ENCODE assay signal across 7 mouse cellular contexts in the genomic region with DNA sequence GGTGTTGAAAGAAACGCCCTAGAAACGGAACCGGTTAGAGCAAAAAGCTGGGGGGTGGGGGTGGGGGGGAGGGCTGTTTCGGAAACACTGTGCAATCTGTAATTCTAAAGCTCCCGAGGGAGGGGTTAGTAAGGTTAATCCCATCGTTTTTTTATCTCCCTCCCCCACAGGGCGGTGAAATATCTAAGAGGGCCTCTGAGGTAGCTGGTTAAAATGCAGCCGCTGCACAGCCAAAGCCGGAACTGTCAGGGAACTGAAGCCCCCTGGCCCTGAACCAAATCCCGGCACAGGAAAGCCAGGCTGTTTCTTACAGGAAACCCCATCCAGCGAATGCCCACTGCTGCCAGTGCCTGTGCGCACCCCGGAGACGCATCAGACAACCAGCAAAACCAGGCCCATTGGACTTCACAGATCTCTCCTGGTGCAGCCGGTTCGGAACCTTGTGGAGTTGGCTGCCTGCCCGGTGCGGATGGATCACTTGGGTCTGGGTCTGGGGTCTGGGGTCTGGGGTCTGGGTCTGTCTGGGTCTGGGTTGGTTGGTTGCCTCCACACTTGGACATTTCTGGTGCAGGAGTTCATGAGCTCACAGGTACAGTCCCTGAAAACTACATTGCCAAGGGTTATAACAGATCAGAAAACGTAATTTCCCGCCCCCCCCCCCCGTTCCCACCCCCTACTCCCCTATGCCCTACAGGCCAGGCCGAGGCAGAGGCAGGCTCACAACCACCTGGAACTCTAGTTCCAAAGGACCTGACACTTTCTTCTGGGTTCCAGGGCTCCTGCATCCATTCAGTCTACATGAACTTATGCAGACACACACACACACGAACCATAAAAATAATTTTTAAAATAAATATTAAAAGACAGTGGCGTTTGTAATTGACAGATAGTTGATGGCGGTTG.
DNase-seq lines count a peak whose midpoint lies in the region; ATAC-seq and TF ChIP-seq lines count a peak whose summit lies in the region.

No protein-coding gene starts in this region.

- WGBS in forebrain, embryonic 13.5 days = 29% methylated on average over 25 of the region's 25 CpGs
- WGBS in hindbrain, embryonic 13.5 days = 40% methylated on average over 25 of the region's 25 CpGs
- 38% methylated on average over 25 of the region's 25 CpGs for WGBS in neural tube, embryonic 12.5 days

- no peak for TF ChIP-seq CTCF in E14TG2a.4 (conservative IDR thresholded peaks at IDR 0.05; ENCODE audit: low read length)

- H3K4me2 ChIP-seq in forebrain, embryonic 13.5 days = peak overlapping the region; percentile 54
- H3K4me2 ChIP-seq in hindbrain, embryonic 13.5 days = peak overlapping the region; percentile 48
- peak overlapping the region; percentile 51 for H3K4me2 ChIP-seq in neural tube, embryonic 12.5 days (replicated peaks)

- H3K4me3 ChIP-seq in E14TG2a.4 (replicated peaks; ENCODE audit: low read length) = peak overlapping the region; percentile 80
- H3K4me3 ChIP-seq in forebrain, embryonic 13.5 days = peak overlapping the region; percentile 21
- H3K4me3 ChIP-seq in hindbrain, embryonic 13.5 days = peak overlapping the region; percentile 19
- 0 out of 2 replicates have a peak overlapping the region, but pooled peaks have one; percentile 7 for H3K4me3 ChIP-seq in neural tube, embryonic 12.5 days

- H3K27ac ChIP-seq in forebrain, embryonic 13.5 days = no peak overlapping the region
- H3K27ac ChIP-seq in hindbrain, embryonic 13.5 days = peak overlapping the region; percentile 52; the same call in 1 of the 2 replicates
- H3K27ac ChIP-seq in neural tube, embryonic 12.5 days = no peak overlapping the region

- ATAC-seq in forebrain, embryonic 13.5 days = peak; percentile 72
- peak; percentile 51 for ATAC-seq in hindbrain, embryonic 13.5 days (ENCODE audit: low FRiP score)
- peak; percentile 51; the same call in 1 of the 2 replicates for ATAC-seq in neural tube, embryonic 12.5 days (ENCODE audit: low FRiP score, low read depth)

- H3K9me3 ChIP-seq in E14TG2a.4 (ENCODE audit: low read length) = peaks cover 8% of the 10 kb centered on the region
- H3K9me3 ChIP-seq in forebrain, embryonic 13.5 days (replicated peaks) = no peaks in the 10 kb centered on the region
- H3K9me3 ChIP-seq in hindbrain, embryonic 13.5 days = no peaks in the 10 kb centered on the region
- H3K9me3 ChIP-seq in neural tube, embryonic 12.5 days = no peaks in the 10 kb centered on the region

- no peaks in the 10 kb centered on the region for H3K27me3 ChIP-seq in E14TG2a.4 (ENCODE audit: insufficient read depth, low read length)
- no peaks in the 10 kb centered on the region for H3K27me3 ChIP-seq in forebrain, embryonic 13.5 days
- no peaks in the 10 kb centered on the region for H3K27me3 ChIP-seq in hindbrain, embryonic 13.5 days
- no peaks in the 10 kb centered on the region for H3K27me3 ChIP-seq in neural tube, embryonic 12.5 days (replicated peaks)

- H3K4me1 ChIP-seq in E14TG2a.4 (replicated peaks; ENCODE audit: low read depth, low read length) = peaks cover 72% of the 10 kb centered on the region
- H3K4me1 ChIP-seq in forebrain, embryonic 13.5 days = peaks cover 23% of the 10 kb centered on the region
- peaks cover 28% of the 10 kb centered on the region for H3K4me1 ChIP-seq in hindbrain, embryonic 13.5 days (replicated peaks)
- peaks cover 20% of the 10 kb centered on the region for H3K4me1 ChIP-seq in neural tube, embryonic 12.5 days

- DNase-seq in R1 (ENCODE audit: low read depth, low spot score) (peak; percentile 89), liver (peak; percentile 18)
- DNase-seq in urinary bladder, postnatal 25 days (ENCODE audit: low spot score) = no peak

- H3K9ac ChIP-seq in forebrain, embryonic 13.5 days = peak overlapping the region; percentile 30; the same call in 1 of the 2 replicates
- H3K9ac ChIP-seq in hindbrain, embryonic 13.5 days = peak overlapping the region; percentile 56; the same call in 1 of the 2 replicates
- no peak overlapping the region for H3K9ac ChIP-seq in neural tube, embryonic 12.5 days

- no peaks in the 10 kb centered on the region for H3K36me3 ChIP-seq in E14TG2a.4 (ENCODE audit: insufficient read depth, low read length)
- no peaks in the 10 kb centered on the region for H3K36me3 ChIP-seq in forebrain, embryonic 13.5 days (ENCODE audit: poor library complexity, severe bottlenecking)
- H3K36me3 ChIP-seq in hindbrain, embryonic 13.5 days = no peaks in the 10 kb centered on the region
- H3K36me3 ChIP-seq in neural tube, embryonic 12.5 days = no peaks in the 10 kb centered on the region

Comparison
In these comparisons a context has a peak if more than half of its experiments do, and no peak if none do; other contexts are left out.
1. H3K4me3 ChIP-seq: peak in every context shown above with its lines; median percentile 80 in E14TG2a.4; 21 in forebrain, embryonic 13.5 days; 19 in hindbrain, embryonic 13.5 days; 7 in neural tube, embryonic 12.5 days.